Comparison of ENCODE assay signal across 8 mouse cellular contexts in genomic region chrX:150956522-150957300, GRCm38 (mm10).
DNase-seq lines count a peak whose midpoint lies in the region; ATAC-seq and TF ChIP-seq lines count a peak whose summit lies in the region.

No protein-coding gene starts in this region.

- H3K9me3 ChIP-seq in E14TG2a.4 (ENCODE audit: low read length) = no peaks in the 10 kb centered on the region
- H3K9me3 ChIP-seq in forebrain, embryonic 16.5 days (ENCODE audit: control insufficient read depth, low read length) = no peaks in the 10 kb centered on the region
- H3K9me3 ChIP-seq in liver, embryonic 16.5 days (replicated peaks; ENCODE audit: control insufficient read depth, low read length) = no peaks in the 10 kb centered on the region
- no peaks in the 10 kb centered on the region for H3K9me3 ChIP-seq in neural tube, embryonic 14.5 days (ENCODE audit: control insufficient read depth, low read length)

- intact Hi-C loops in heart, postnatal 14 days (cut with DNase I) = loop anchor here (1.0 to 10.0 kb wide), 3 partner anchors 142 to 248 kb away; partner anchors contain the start of gene Maged2

- no peaks in the 10 kb centered on the region for H3K36me3 ChIP-seq in E14TG2a.4 (ENCODE audit: insufficient read depth, low read length)
- H3K36me3 ChIP-seq in forebrain, embryonic 16.5 days (ENCODE audit: control insufficient read depth, insufficient read depth) = no peaks in the 10 kb centered on the region
- H3K36me3 ChIP-seq in liver, embryonic 16.5 days (ENCODE audit: control insufficient read depth, insufficient read depth) = no peaks in the 10 kb centered on the region
- H3K36me3 ChIP-seq in neural tube, embryonic 14.5 days (ENCODE audit: control insufficient read depth, insufficient read depth, low read length) = no peaks in the 10 kb centered on the region

- 0 out of 2 replicates have a peak, but pooled peaks cover 4% of the 10 kb centered on the region for H3K4me1 ChIP-seq in E14TG2a.4 (replicated peaks; ENCODE audit: low read depth, low read length)
- H3K4me1 ChIP-seq in forebrain, embryonic 16.5 days (replicated peaks; ENCODE audit: control insufficient read depth, insufficient read depth, low read length) = no peaks in the 10 kb centered on the region
- no peaks in the 10 kb centered on the region for H3K4me1 ChIP-seq in liver, embryonic 16.5 days (ENCODE audit: control insufficient read depth, low read depth, low read length)
- H3K4me1 ChIP-seq in neural tube, embryonic 14.5 days (ENCODE audit: control insufficient read depth, insufficient read depth, low read length) = no peaks in the 10 kb centered on the region

- DNase-seq in c-Kit-positive CD71-positive TER-119-positive erythroid progenitor cells, embryonic 14.5 days (ENCODE audit: low spot score) = peak; percentile 31
- DNase-seq in heart, postnatal 14 days = peak; percentile 73 to 82
- DNase-seq in kidney, postnatal 4 days = peak; percentile 86 to 91
- peak; percentile 16 to 21 for DNase-seq in thymus, adult 18-20 months

- peak; percentile 95 for ATAC-seq in forebrain, embryonic 16.5 days
- ATAC-seq in liver, embryonic 16.5 days (ENCODE audit: low read depth) = peak; percentile 86
- peak; percentile 98 for ATAC-seq in neural tube, embryonic 14.5 days (ENCODE audit: low read depth)

- 21% methylated on average over 25 of the region's 25 CpGs for WGBS in forebrain, embryonic 16.5 days
- WGBS in liver, embryonic 16.5 days (ENCODE audit: insufficient replicate concordance) = 20% methylated on average over 25 of the region's 25 CpGs
- WGBS in neural tube, embryonic 14.5 days = 15% methylated on average over 25 of the region's 25 CpGs

- peak overlapping the region; percentile 50 for H3K4me2 ChIP-seq in forebrain, embryonic 16.5 days (ENCODE audit: low read length)
- H3K4me2 ChIP-seq in liver, embryonic 16.5 days (ENCODE audit: low read depth, low read length) = peak overlapping the region; percentile 44
- peak overlapping the region; percentile 35 for H3K4me2 ChIP-seq in neural tube, embryonic 14.5 days (ENCODE audit: low read depth, low read length)

- 0 out of 2 replicates have a peak overlapping the region, but pooled peaks have one; percentile 39 for H3K9ac ChIP-seq in forebrain, embryonic 16.5 days (replicated peaks; ENCODE audit: low read depth, low read length)
- no peak overlapping the region for H3K9ac ChIP-seq in liver, embryonic 16.5 days (ENCODE audit: low read depth, low read length)
- no peak overlapping the region for H3K9ac ChIP-seq in neural tube, embryonic 14.5 days (replicated peaks; ENCODE audit: low read depth, low read length)

- H3K27ac ChIP-seq in forebrain, embryonic 16.5 days (ENCODE audit: low read length) = peak overlapping the region; percentile 53
- no peak overlapping the region for H3K27ac ChIP-seq in liver, embryonic 16.5 days (ENCODE audit: low read length)
- H3K27ac ChIP-seq in neural tube, embryonic 14.5 days (ENCODE audit: low read depth, low read length) = peak overlapping the region; percentile 62

- peak overlapping the region; percentile 49; the same call in 1 of the 2 replicates for H3K4me3 ChIP-seq in E14TG2a.4 (replicated peaks; ENCODE audit: low read length)
- H3K4me3 ChIP-seq in forebrain, embryonic 16.5 days (replicated peaks; ENCODE audit: low read length) = peak overlapping the region; percentile 38
- H3K4me3 ChIP-seq in liver, embryonic 16.5 days (ENCODE audit: low read depth, low read length) = no peak overlapping the region
- peak overlapping the region; percentile 18; the same call in 1 of the 2 replicates for H3K4me3 ChIP-seq in neural tube, embryonic 14.5 days (ENCODE audit: low read depth, low read length)

- no peaks in the 10 kb centered on the region for H3K27me3 ChIP-seq in E14TG2a.4 (ENCODE audit: insufficient read depth, low read length)
- no peaks in the 10 kb centered on the region for H3K27me3 ChIP-seq in forebrain, embryonic 16.5 days (replicated peaks; ENCODE audit: control insufficient read depth, insufficient read depth, low read length)
- peaks cover 2% of the 10 kb centered on the region; the same call in 1 of the 2 replicates for H3K27me3 ChIP-seq in liver, embryonic 16.5 days (ENCODE audit: control insufficient read depth, insufficient read depth, low read depth, low read length)
- no peaks in the 10 kb centered on the region for H3K27me3 ChIP-seq in neural tube, embryonic 14.5 days (ENCODE audit: control insufficient read depth, insufficient read depth, low read length)

- peak; percentile 22; the same call in 1 of the 2 replicates for TF ChIP-seq CTCF in E14TG2a.4 (conservative IDR thresholded peaks at IDR 0.05; ENCODE audit: low read length)

Comparison
In these comparisons a context has a peak if more than half of its experiments do, and no peak if none do; other contexts are left out.
1. DNase-seq: peak in every context shown above with its lines; median percentile 88 in kidney, postnatal 4 days; 78 in heart, postnatal 14 days; 31 in c-Kit-positive CD71-positive TER-119-positive erythroid progenitor cells, embryonic 14.5 days; 18 in thymus, adult 18-20 months.